Mouse (Mus musculus) gastrocnemius, adult 8-10 months (tissue): ENCODE measurements around the gene Dtx2. TPM values are rescaled to one million over a fixed set of nuclear protein-coding genes. Genes with fewer than 3 reads are reported as not detected.

Experiments
- DNase-seq, 2 experiments: peaks; one replicate each; pipeline ENCODE4 v3.0.0; 2022; ENCODE audit warnings: low spot score in 2 of 2
- total RNA-seq, 4 experiments: library from RNA; stranded (reverse); gene quantifications; 2 replicates each; pipeline ENCODE4 v1.2.4; 2022

Gene Dtx2
- total RNA-seq, 4 experiments from 2014 or later, result 6.4 to 7.8 (median 7.1) TPM

DNA sequence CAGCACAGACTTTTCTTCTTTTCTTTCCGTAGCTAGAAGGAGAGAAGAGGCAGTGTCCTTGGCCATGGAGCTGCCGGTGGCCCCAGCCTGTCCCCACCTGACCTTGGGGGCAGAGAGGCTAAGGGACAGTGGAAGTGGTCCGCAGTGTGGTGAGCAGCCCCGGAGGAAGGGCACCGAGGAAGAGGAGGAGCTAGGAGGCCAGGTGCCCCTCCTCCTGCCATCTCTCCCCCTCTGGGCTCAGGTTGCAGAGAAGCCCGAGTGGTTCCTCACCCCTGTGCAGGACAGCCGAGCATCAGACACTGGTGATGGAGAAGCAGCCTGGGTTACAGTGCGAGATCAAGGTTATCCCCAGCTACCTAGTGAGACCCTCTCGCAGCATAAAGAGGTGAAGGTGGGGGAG is 20.2 kb upstream of the Dtx2 start, which contains the start of gene Ssc4d:
Gene Ssc4d (minus strand): TSS at position 167 of the 400 bp plus-strand sequence.
- DNase-seq, result no peak

DNA sequence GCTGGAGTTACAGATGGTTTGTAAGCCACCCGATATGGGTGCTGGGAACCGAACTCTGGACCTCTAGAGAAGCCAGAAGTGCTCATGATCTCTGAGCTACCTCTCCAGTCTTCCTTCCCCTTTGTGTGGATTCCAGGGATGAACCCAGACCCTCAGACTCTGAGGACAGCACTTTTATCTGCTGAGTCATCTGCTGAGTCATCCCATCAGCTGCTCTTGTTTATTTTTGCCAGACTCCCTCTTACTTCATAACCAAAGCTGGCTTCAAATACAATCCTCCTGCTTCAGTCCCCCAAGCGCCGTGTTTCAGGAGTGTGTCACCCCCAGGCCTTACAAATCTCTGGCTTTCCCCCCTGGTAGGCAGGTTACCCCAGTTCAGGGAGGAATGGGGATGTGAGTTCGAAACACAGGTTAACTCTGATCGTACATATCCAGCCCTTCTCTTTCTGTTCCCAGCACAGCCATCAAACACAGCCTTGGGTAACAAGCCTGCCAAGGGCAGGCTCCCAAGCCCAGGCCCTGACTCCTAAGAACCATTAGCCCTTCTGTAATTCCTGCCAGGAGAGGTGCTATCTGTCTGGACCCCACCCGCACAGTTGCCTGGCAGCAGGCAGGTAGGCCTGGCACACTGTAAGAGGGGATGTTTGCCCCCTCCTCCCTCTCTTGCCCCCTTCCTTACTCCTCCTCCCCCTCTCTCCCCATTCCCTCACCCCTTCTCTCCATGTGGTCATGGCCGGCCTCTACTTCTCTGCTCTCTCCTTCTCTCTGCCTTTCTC is 18.5 kb upstream of the Dtx2 start:
- no peak for DNase-seq

- DNase-seq, result no peak
These were observed 15.2 kb upstream of the Dtx2 start for GRCm38 (mm10) chr5:135979381-135979780.

- DNase-seq, result no peak
These were observed 14.7 kb upstream of the Dtx2 start, which contains the start of gene Zp3 for GRCm38 (mm10) chr5:135979904-135980303. Gene Zp3 (plus strand): TSS chr5:135980099.

DNA sequence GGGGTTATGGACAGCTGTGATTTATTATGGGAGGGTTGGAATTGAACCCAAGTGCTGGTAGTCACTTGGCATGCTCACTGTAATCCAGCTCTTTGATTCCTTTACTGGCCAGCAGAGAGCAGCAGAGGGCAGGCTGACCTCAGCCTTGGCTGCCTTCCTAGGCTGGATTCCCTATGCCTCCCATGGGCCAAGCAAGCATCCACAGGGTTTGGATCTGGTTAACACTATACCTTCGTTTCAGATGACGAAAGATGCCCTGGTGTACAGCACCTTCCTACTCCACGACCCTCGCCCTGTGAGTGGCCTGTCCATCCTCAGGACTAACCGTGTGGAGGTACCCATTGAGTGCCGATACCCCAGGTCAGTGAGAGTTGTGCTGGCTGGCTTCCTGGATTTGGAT is 12.2 kb upstream of the Dtx2 start:
- DNase-seq, result peak in 1 of 2 experiments; percentile 54

GRCm38 (mm10) chr5:135984546-135985044 is 10.0 kb upstream of the Dtx2 start:
- DNase-seq, result no peak

DNA sequence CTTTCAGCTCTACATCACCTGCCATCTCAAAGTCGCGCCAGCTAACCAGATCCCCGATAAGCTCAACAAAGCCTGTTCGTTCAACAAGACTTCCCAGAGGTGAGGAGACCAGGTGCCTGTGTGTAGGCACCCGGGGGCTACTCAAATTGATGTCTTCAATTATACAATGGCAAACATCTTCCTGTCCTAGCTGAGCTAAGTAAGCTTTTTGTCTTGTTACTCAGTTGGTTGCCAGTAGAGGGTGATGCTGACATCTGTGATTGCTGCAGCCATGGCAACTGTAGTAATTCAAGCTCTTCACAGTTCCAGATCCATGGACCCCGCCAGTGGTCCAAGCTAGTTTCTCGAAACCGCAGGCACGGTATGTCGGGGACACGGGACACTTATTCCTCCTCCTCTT is 7.4 kb upstream of the Dtx2 start:
- no peak for DNase-seq

DNA sequence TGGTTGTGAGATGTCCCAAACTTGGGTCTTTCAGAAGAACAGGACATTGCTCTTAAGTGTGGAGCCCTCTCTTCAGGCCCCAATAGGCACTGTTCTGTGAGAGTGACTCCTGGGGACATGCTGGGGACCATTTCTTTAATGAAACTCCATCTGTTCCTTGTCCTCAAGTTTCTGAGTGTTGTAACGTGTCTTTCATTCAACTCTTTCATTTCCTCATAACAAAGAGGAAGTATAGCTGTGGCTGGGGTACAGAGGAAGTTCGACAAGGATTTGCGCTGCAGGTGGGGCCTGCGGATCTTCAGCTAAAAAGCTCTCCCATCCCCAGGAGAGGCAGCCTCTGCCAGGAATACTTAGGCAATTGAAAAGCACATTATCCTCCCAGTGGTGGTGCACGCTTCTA is 4.0 kb upstream of the Dtx2 start:
- no peak for DNase-seq

- DNase-seq, result no peak
These were observed 1.1 kb upstream of the Dtx2 start for GRCm38 (mm10) chr5:135993381-135993965.

DNA sequence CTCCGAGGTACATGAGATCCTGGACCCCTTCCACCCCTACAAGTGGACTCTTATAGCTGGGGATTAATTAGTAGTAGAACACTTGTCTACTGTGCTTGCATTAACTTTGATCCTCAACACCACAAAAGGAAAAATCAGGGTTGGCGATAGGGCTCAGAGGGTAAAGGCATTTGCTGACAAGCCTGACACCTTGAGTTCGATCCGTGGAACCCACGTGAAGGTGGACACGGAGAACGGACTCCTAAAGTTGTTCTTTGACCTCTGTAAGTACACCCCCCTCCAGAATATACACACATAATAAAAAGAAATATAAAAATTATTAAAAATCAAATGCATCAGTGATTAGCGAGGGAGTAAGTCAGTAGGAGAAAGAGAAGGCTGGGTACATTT is 270 bp upstream of the Dtx2 start:
- no peak for DNase-seq

DNA sequence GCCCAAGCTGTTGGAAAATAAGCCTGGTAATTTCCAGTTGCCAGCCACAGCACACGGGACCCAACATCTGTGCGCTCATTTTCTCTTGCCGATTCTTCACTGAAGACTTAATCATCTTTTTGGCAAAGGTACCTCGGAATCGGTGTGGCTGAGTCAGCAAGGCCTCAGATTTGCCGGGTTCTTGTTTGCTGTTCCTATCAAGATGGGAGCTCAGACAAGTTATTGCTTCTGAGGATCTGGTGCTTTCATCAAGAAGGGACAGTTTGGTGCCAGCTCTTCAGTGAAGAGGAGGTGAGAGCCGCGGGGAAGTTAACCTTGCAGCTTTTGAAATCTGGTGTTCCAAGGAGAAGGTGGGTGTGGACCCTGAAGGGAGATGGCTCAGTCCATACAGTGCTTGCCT is 1.6 kb downstream of the Dtx2 start:
- DNase-seq, result no peak

DNA sequence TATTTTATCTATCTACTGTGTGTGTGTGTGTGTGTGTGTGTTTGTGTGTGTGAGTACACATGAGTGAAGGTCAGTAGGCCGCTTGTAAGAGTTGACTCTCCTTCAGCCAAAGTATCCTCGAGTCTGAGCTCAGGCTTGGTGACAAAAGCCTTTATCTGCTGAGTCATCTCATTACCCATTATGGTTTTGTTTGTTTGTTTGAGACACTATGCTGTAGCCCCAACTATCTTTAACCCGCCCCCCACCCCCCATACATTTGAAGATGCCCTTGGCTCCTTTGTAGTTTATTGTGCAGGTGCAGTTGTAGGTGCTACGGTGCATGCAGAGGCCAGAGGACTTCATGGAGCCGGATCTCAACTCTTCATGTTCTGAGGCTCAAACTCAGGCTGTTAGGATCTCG is 6.6 kb downstream of the Dtx2 start:
- no peak for DNase-seq

GRCm38 (mm10) chr5:136002325-136002724 is 7.7 kb downstream of the Dtx2 start:
- DNase-seq, result no peak

DNA sequence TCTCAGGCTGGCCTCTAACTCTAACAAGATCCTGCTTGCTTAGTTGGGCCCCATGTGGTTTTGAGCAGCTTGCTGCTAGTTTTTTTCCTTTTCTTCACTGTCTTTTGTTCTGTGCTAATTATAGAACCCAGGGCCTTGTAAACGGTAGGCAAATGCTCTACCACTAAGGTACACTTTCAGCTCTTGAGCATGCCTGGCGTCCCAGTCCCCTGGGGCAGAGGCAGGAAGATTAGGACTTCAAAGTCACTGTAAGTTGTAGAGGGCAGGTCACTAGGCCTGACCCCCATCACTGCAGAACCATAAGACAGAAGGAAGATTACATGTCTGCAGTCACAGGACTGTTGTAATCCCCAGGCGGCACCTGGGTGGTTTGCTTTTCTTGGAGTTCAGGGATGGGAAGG is 8.2 kb downstream of the Dtx2 start:
- DNase-seq, result no peak

DNA sequence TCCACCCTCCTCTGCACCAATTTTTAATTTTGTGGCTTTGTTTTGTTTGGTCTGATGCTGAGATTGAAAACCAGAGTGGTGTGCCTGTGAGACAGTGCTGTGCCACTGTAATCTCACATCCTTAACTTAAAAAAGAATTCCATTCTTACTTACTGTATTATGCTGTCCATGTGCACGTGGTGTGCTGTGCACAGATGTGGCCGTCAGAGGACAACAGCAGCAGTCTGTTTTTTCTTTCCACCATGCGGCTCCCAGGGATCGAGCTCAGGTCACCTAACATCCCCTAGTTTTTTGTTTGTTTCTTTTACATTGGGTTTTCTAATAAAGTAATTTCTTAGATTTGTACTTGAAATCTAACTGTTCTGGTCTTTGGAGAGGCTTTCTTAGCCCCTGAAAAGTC is 9.9 kb downstream of the Dtx2 start:
- no peak for DNase-seq

- no peak for DNase-seq
These were observed 13.1 kb downstream of the Dtx2 start for GRCm38 (mm10) chr5:136007745-136008144.

DNA sequence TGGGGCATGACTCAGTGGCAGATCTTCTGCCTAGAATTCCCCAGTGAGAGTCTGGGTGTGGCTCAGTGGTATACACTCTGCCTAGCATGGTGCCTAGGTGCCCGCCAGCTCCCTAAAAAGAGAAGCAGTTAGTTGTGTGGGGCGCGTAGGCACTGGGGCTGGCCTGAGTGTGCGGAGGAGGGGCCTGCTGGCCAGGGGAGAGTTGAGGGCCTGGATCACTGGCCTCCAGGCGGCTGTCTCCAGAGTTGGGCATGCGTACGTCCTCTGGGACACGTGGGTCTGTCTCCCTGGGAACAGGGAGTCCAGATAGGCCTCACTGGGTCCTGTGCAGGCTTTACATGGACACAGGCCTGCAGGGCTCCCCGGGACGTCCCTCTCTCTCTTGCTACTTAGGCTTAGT is 20.3 kb downstream of the Dtx2 start:
- DNase-seq, result no peak

DNA sequence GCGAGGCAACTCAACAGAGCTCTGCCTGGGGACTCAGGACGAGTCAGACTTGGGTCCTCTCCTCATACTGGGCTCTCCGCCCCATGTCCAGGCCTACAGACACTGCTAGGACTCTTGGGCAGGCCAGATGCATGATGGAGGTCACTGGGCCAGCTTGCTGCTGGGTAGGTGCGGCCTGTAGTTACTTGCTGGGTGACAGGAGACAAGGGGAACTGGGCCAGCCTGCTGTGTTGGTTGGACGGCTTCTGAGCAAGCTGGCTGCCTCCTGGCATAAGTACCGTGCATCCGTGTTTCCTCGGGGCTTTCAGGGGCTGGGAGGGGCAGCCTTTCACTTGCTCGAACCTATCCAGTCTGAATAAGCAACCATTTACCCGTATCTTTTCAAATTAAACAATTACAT is 21.0 kb downstream of the Dtx2 start:
- no peak for DNase-seq

DNA sequence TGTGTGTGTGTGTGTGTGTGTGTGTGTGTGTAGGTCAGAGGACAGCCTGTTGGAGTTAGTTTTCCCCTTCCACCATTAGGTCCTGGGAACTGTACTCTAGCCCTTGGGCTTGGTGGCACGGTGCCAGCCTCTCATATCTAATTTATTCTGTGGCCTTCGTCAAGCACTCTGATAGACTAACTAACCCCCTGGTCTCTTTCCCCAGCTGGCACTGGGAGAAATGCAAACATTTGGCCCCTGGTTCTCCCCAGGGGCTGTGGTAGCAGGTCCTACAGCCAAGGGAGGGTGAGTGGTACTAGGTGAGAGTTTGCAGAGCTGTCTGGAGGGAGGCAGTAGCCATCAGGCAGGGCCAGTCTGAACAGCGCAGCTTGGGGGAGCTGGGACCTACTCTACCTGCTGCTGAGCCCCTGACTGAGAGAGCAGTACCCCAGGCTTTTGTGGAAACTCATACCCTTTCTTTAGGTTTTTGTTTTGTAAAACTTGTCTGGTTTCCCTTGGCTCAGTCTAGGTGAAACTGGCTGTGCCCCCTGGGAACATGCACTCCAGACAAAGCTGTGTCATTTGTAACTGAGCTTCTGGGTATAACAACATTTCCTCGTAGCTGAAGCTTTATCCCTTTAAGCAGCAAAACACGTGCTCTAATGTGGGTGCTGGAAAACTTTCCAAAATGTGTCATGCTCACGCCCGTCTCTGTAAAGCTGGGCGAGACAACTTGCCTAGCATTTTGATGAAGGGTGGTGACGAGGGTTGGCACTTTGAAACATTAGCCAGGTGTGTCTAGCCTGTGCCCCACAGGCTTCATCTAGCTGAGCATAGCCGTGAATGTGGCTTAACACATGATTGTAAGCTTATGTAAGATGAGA is 21.6 kb downstream of the Dtx2 start:
- no peak for DNase-seq

GRCm38 (mm10) chr5:136017262-136017661 is 22.7 kb downstream of the Dtx2 start:
- DNase-seq, result peak in 1 of 2 experiments; percentile 35

DNA sequence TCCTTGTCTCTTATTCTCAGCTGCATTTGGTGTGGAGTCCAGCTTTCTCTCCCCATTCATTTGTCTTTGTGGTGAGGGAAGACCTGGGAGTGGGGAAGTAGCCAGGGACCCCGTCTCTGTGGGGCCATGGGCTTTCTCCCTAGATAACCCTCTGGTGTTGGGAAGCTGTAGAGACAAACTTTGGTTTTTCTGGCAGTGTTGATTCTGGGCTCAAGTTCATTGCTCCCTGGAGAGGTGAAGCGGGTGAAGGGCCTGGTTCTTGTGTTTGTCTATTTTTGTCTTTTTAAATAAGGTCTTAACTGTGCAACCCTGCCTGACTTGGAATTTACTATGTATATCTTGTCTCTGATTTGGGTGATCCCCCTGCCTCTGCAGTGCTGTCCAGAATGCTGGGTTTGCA is 24.1 kb downstream of the Dtx2 start:
- no peak for DNase-seq

- no peak for DNase-seq
These were observed 25.3 kb downstream of the Dtx2 start for GRCm38 (mm10) chr5:136019907-136020306.
